Mouse (Mus musculus) heart, postnatal 10 days (tissue): ENCODE data around the gene Exoc7. TPM values are rescaled to one million over a fixed set of nuclear protein-coding genes. Genes with fewer than 3 reads are reported as not detected.

ENCODE experiments used
- DNase-seq, 2 experiments: peaks; one replicate each; pipeline ENCODE4 v3.0.0; 2021
- intact Hi-C: fragments of 180-260 bp; cut with DNase I; formaldehyde crosslinking; loops from one replicate; pipeline ENCODE4 v1.15.1; 2025
- total RNA-seq, 2 experiments: library from RNA; stranded (reverse); gene quantifications; 2 replicates each; pipeline ENCODE4 v1.2.3; 2021

Gene Exoc7
- total RNA-seq, 2 experiments from 2014 or later = 61.0 to 65.9 TPM

GRCm38 (mm10) chr11:116250898-116251297, 56.1 kb downstream of the Exoc7 start:
- DNase-seq = no peak
- intact Hi-C loops = no loop called here

DNA sequence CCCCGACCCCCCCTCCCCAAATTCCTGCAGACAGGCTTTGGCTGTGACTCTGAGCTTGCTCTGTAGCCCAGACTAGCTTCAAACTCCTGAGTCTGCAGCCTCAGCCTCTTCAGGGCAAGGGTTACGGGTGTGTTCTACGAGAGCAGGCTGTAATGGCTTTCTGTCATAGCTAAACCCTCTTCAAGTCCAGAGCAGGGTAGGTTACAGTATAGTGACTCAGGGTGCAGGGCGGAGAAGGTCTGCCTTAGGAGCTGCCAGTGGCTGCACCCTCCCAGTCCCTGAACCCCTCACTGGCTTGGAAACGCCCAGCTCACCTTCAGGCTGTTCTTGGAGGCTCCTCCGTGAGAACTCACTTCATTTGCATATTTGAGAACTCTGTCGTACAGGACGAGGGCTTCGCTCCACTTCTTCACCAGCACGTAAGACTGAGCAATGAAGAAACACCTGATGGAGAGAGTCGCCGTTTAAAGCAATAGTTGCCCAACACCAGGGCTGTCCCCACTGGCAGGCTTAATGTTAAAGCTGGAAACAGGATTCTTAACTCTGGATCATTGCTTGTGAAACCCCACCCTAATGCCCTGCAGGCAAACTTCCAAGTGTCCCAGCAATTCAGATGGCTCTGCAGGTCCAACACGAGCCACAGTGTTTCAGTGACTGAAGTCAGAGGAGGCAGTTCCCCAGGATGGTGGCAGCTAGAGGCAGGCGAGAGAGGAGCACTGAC, 59.4 kb downstream of the Exoc7 start:
- no peak for DNase-seq

GRCm38 (mm10) chr11:116245616-116246015, 61.4 kb downstream of the Exoc7 start:
- DNase-seq = no peak
- intact Hi-C loops = no loop called here

More for the DNA sequence above, 59.4 kb downstream of the Exoc7 start:
- intact Hi-C loops = no loop called here

DNA sequence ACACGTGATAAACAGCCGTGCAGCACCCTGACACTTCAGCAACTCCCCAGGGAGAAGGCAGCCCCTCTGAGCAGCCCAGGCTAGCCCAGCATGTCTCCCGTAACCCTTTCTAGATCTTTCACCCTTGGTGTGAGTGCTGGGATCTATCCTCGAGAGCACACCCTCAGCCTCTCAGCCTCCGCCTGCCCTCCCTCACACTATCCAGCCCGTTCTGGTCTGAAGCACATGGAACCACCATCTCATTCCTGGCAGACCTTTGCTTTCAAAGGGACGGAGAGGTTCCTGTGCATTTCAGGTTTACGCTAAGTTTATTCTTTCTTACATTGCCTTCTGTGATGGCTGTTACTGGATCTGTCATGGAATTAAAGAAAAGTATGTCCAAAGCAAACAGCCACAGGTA, 62.5 kb downstream of the Exoc7 start:
- intact Hi-C loops = no loop called here
- no peak for DNase-seq

DNA sequence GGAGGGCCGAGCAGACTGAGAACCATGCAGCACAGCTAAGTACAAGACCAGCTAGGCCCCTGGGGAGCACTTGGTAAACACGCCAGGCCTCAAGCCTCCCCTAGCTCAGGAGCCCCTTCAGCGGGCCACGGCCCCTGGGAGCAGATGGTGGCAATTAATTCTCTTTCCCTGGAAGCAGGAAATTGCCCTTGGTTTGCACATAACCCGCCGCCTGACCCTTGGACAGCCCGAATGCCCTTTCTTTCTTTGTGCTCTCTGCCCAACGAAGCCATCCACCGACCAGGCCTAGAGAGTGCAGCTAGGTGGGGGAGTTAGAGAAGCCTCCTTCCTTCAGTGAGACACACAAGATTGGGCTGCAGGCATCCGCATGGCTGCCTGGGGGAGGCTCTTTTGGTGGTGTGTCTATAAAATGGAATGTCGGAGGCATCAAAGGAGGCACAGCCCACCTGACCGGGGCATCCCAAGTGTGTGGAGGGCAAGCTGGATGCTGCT, 65.2 kb downstream of the Exoc7 start:
- intact Hi-C loops = no loop called here
- DNase-seq = no peak

DNA sequence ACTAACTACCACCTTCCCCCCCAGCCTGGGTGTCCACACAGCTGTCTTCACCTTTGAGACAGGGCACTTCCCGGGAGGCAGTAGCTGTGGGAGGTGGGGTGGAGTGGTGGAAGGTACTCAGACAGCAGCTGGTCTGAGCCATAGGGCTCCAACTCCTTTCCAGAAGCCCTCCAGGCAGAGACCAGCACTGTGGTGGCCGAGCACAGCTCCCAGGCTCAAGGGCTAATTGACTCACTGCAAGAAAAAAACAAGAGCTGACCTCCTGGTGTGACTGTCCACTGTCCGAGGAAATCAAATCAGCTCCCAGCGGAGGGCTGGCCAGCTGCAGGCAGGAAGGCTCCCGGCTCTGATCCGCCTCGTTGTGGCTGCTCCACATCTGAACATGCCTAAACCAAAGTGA, 67.2 kb downstream of the Exoc7 start:
- intact Hi-C loops = no loop called here
- DNase-seq = no peak

Other genes starting within 250 kb of the Exoc7 start
- 1 to 10 TPM in 1 of 2 experiments, under 1 TPM in 1; 0.52 to 1.0 TPM for gene Unc13d, start 229.3 kb downstream of the Exoc7 start, total RNA-seq
- gene Wbp2, start 220.2 kb downstream of the Exoc7 start, total RNA-seq = 10 to 100 TPM; 96.6 to 99.5 TPM
- 10 to 100 TPM; 43.3 to 49.7 TPM for gene Trim47, start 180.0 kb downstream of the Exoc7 start, total RNA-seq
- 1 to 10 TPM; 5.4 to 6.3 TPM for gene Trim65, start 176.1 kb downstream of the Exoc7 start, total RNA-seq
- gene Mrpl38, start 168.4 kb downstream of the Exoc7 start, total RNA-seq = 10 to 100 TPM; 55.9 to 56.8 TPM
- 10 to 100 TPM; 17.4 to 17.7 TPM for gene Fbf1, start 139.1 kb downstream of the Exoc7 start, total RNA-seq
- gene Ten1, start 108.4 kb downstream of the Exoc7 start, total RNA-seq = 10 to 100 TPM; 29.7 to 34.0 TPM
- 10 to 100 TPM; 92.5 to 99.9 TPM for gene Acox1, start 108.2 kb downstream of the Exoc7 start, total RNA-seq
- 1 to 10 TPM; 1.2 TPM for gene Evpl, start 69.2 kb downstream of the Exoc7 start, total RNA-seq
- gene Srp68, start 33.0 kb downstream of the Exoc7 start, total RNA-seq = 10 to 100 TPM; 58.7 to 59.8 TPM
- not detected for gene Galr2, start 26.3 kb downstream of the Exoc7 start, total RNA-seq
- not detected for gene Foxj1, start 28.2 kb upstream of the Exoc7 start, total RNA-seq
- 10 to 100 TPM; 10.0 TPM for gene Rnf157, start 105.8 kb upstream of the Exoc7 start, total RNA-seq
- 10 to 100 TPM; 47.2 to 49.4 TPM for gene Ubald2, start 126.9 kb upstream of the Exoc7 start, total RNA-seq
- not detected for gene Qrich2, start 159.0 kb upstream of the Exoc7 start, total RNA-seq
- 10 to 100 TPM; 45.3 to 45.8 TPM for gene Prpsap1, start 187.0 kb upstream of the Exoc7 start, total RNA-seq
- gene Sphk1, start 223.7 kb upstream of the Exoc7 start, total RNA-seq = 1 to 10 TPM; 2.5 to 3.9 TPM